Mouse (Mus musculus) heart, adult 18-20 months (tissue): ENCODE data around the gene Grin2a. TPM values are rescaled to one million over a fixed set of nuclear protein-coding genes. Genes with fewer than 3 reads are reported as not detected.
A peak's percentile ranks its signal among the peaks of the same experiment; 100 is the strongest.

Experiments used
- DNase-seq, 2 experiments: peaks; one replicate each; pipeline ENCODE4 v3.0.0; 2021 to 2022; ENCODE audit warnings: mixed read lengths in 1 of 2
- total RNA-seq, 2 experiments: library from RNA; stranded (reverse); gene quantifications; 2 replicates each; pipeline ENCODE4 v1.2.3; 2021

Gene Grin2a
- total RNA-seq, 2 experiments from 2014 or later, result 0.23 to 0.25 TPM

- DNase-seq, result no peak
Observed at GRCm38 (mm10) chr16:9751045-9751569, 244.3 kb downstream of the Grin2a start.

- no peak for DNase-seq
Observed at GRCm38 (mm10) chr16:9749661-9750060, 245.7 kb downstream of the Grin2a start.

DNA sequence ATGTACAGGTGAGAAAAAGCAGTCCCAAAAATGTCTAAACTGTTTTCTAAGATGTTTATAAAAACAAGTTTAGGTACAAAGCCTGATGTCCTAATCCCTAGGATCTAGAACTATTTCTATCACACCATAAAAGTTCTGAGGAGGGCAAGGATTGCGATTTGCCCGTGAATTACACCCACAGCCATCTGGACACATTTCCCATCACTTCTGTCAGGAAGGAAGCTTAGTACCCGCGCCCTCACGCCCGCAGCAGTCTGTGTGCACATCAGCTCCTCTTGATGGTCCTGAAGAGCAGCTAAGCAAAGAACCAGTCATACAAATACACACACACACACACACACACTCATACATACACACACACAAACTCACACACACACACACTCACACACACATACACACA lies 252.9 kb downstream of the Grin2a start:
- DNase-seq, result no peak

DNA sequence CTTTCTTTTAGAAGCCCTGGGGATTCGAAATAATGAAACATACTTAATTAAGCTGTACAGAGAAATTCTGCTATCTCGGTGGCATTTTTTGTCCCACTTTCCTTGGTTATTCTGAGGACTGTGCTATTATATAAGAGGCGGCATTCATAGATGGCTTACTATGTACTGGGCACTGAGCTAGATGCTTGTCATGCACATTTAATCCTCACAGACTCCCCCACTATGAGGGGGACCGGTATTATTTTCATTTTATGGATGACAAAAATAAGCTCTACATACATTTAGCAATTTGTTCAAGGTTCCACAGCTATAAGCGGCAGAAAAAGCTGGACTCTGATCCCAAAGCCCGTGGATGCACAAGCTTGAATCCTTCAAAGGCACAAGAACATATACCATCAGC lies 256.7 kb downstream of the Grin2a start:
- no peak for DNase-seq

DNA sequence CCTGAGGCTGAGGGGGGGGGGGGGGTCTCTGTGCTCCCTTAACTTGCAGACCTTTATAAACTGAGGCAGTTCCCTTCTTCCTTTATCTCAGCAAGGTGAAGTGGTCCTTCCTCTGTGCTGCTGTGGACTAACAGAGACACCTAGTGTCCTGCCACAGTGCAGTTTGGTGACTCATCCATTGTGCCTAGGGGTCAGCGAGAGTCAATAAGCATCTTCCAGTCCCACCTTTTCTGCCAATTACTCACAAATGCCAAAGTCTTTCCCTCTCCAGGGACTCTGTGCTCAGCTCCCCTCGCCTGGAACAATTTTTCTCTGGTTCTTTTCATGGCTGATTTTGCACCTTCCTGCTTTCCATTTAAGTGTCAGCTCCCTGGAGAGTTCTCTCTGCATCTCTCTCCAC lies 258.2 kb downstream of the Grin2a start:
- no peak for DNase-seq

GRCm38 (mm10) chr16:9735365-9736080 lies 259.8 kb downstream of the Grin2a start:
- DNase-seq, result no peak

DNA sequence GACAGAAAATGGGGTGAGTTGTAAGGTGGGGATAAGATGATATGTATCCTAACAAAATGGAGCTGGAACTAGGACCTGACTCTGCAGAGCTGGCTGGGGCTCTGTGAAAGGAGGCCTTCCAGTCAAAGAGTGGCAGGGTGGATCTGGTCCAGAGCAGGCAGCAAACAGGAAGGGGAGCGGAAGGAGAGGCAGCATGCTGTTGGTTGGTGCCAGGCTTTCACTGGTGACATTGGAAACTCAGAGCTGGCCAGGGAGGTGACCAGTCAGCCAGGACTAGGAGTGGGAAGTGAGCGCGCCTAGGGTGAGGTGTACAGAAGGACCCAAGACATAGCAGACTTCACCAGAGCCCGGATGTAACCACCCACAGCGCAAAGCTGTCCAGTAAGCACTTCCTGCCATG lies 267.8 kb downstream of the Grin2a start:
- no peak for DNase-seq

GRCm38 (mm10) chr16:9725578-9726113 lies 269.7 kb downstream of the Grin2a start:
- DNase-seq, result no peak

GRCm38 (mm10) chr16:9711398-9711797 lies 284.0 kb downstream of the Grin2a start:
- no peak for DNase-seq

DNA sequence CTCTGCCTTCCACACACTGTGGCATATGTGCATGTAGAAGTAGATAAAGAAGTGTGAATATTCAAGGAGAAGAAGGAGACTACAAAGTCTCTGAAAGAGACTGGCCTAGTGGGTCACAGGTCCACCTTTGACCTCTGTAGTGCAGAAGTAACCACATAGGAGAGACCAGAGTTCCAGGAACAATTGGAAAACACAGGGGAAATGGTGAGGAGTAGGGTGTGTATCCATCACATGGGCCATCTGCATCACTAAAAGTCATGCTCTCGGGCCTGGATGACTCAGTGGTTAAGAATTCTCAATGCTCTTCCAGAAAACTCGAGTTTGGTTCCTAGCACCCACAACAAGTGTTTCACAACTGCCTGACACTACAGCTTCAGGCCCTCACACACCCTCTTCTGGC lies 285.4 kb downstream of the Grin2a start:
- DNase-seq, result no peak

DNA sequence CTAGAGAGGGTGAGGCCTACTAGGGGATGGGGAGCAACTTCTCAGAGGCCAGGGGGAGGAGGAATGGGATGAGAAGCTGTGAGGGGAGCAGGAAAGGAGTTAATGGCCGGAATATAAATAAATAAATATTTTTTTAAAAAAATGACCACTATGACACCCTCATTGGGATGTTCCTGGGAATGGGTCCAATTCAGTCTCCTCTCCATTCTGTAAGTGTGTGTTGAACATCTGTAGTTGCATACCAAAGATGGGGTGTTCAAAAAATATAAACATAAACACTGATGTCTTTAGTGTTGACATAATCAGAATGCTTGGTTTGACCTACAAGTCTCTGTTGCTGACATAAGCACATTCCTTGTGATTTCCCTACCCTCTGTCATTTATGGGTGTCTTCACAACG lies 298.2 kb downstream of the Grin2a start:
- DNase-seq, result no peak

DNA sequence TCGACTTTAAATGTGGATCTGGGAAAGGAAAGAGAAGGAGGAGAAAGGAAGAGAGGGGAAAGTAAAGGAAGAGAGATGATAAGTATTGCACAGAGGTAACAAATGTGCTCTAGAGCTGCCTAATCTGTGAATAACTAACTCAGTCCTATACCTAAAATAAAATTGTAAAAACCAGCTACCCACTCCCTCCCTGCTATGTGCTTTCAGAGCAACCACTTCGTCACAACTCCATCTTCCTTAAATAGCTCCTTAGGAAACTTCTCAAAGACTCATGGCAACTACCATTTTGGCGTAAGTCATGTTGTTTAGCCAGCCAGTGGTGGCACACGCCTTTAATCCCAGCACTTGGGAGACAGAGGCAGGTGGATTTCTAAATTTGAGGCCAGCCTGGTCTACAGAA lies 301.3 kb downstream of the Grin2a start:
- DNase-seq, result no peak

- no peak for DNase-seq
Observed at GRCm38 (mm10) chr16:9688523-9689140, 306.7 kb downstream of the Grin2a start.

GRCm38 (mm10) chr16:9680572-9680971 lies 314.8 kb downstream of the Grin2a start:
- DNase-seq, result no peak

GRCm38 (mm10) chr16:9679994-9680393 lies 315.4 kb downstream of the Grin2a start:
- DNase-seq, result no peak

- no peak for DNase-seq
Observed at GRCm38 (mm10) chr16:9678750-9679149, 316.6 kb downstream of the Grin2a start.

DNA sequence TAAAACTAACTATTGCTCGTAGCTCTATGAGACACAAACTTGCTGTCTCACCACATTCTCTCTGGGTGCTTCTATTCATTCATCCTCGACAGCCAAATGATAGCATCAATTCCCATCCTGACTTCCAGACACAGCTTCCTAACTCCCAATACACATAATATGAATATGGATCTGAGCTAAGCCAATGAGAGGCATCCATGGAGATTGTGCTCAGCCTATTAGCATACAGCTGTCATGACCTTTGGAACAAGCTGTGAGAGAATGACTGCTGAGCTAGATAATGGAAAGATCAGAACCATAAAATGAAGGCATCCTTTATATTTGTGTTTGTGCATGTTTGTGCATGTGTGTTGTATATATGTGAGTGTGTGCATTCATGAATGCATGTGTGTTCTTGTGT lies 323.0 kb downstream of the Grin2a start:
- no peak for DNase-seq

GRCm38 (mm10) chr16:9671222-9671621 lies 324.1 kb downstream of the Grin2a start:
- no peak for DNase-seq

- DNase-seq, result peak in 1 of 2 experiments; percentile 0
Observed at GRCm38 (mm10) chr16:9670750-9671161, 324.6 kb downstream of the Grin2a start.

DNA sequence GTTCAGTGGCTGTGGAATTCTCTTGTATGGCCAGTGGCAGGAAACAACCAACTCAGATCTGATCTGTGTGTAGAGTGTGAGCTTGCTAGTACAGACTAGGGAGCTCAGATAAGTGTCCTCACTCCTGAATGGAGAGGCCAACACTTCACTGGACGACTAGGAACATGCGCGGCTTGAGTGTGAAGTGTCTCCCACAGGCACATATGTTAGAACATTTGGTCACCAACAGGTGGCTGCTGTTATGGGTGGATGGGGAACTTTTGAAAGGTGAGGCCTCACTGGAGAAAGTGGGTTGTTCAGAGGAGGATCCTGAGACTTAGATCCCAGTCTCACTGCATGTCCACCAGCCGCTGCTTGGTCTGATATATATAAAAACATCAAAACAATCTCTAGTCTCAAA lies 329.5 kb downstream of the Grin2a start:
- DNase-seq, result no peak

DNA sequence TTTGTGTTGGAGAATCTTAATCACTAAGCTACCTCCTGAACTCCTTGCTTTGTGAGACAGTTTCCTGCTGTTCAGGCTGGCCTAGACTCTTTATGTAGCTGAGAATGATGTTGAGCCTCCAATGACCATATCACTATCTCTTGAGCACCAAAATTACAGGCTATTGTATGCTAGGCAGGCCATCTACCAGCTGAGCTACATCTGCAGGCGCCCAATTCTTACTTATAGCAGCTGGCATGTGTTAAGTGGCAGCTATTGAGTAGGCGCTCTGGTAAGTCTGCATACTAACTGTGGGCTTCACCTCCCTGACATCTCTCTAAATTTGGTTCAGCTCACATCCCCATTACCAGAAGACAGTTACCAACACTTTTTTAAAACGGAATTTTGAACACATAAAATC lies 331.3 kb downstream of the Grin2a start:
- no peak for DNase-seq

DNA sequence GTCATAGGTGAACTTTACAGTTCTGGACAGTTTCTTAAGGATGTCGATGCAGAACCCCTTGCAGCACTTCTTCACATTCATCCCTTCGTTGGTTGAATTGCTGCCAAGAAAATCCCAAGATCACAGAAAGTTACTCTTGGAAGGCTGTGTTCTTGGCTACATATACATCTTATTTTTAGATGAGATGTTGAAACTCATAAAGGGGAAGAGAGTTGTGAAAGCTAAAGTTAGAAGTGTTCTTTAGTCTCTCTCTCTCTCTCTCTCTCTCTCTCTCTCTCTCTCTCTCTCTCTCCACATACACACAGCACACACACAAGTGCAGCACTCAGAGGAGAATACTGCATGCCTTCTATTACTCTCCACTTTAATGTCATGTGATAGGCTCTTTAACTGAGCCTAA lies 331.9 kb downstream of the Grin2a start:
- no peak for DNase-seq

DNA sequence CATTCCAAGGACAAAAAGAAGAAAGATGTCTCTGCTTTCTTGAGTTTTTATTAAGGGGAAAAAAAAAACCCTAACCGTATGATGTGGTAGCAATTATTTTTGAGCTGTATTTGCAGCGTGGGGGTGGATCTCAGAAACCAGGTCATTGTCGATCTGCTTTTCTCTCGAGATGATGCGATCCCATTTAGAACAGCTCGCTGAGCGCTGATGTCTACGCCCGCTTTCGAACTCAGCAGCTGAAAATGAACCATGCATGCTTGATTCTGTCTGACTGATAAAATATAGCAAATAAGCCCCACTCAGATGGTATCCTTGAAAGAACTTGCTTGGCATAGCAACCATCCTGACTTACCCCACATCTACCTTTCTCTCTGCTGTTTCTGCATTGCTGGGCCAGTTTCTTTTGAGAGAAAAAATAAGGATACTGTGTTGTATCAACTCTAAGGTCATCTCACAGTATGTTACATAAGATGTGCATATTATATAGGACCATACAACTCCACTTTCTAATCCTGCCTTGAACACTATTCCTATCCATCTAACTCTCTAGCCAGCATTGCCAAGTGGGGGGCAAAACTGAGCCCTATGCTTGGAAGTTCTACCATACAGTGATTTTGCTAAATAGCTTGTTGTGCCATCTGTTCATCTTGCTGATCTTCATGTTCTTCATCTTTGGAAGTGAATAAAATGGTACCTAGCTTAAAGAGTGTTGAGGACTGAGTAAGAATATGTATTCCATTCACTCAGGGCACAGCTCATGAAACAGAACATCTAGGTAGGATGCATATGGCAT lies 369.5 kb downstream of the Grin2a start:
- no peak for DNase-seq
